ENCODE assay signal across 27 mouse cellular contexts in the genomic region with DNA sequence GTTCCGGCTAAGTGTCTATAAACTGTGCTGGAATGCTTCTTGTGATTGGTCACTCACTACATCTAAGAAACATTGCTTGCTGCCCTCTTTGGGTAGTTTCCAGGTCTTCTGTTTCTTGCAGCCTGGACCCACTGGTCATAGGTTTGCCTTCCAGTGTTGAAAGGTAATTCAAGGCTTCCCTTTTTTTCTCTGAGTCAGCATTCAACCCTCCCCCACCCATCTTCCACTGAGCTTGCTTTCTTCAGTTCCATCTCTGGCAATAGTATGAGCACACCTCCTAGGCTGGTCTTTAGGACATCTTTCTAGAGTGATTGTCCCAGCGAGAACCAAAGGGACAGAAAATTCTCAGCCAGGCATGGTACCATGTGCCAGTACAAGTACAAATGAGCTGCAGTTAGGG. TPM values are rescaled to one million over a fixed set of nuclear protein-coding genes. Genes with fewer than 3 reads are reported as not detected.
DNase-seq lines count a peak whose midpoint lies in the region; ATAC-seq and TF ChIP-seq lines count a peak whose summit lies in the region.
"Had no signal": no experiment of that assay in that cellular context is flagged by ENCODE, and none has a peak within 500 bp of the region (broad histone marks: within the 10 kb centered on the region; RNA-seq: fewer than 3 reads in every experiment).

No protein-coding gene starts in this region.

- no peaks in the 10 kb centered on the region for H3K27me3 ChIP-seq in limb, embryonic 12.5 days
- no peaks in the 10 kb centered on the region for H3K27me3 ChIP-seq in limb, embryonic 10.5 days (ENCODE audit: low read depth, poor library complexity, severe bottlenecking)
- no peaks in the 10 kb centered on the region for H3K27me3 ChIP-seq in CH12.LX (replicated peaks)
- H3K27me3 ChIP-seq in limb, embryonic 13.5 days, result no peaks in the 10 kb centered on the region
- H3K27me3 ChIP-seq: embryonic facial prominence, embryonic 12.5 days; embryonic facial prominence, embryonic 15.5 days; heart, embryonic 13.5 days had no signal

- H3K9me3 ChIP-seq in limb, embryonic 12.5 days, result no peaks in the 10 kb centered on the region
- no peaks in the 10 kb centered on the region for H3K9me3 ChIP-seq in limb, embryonic 10.5 days (replicated peaks)
- no peaks in the 10 kb centered on the region for H3K9me3 ChIP-seq in CH12.LX (replicated peaks; ENCODE audit: low read length)
- H3K9me3 ChIP-seq in limb, embryonic 13.5 days, result no peaks in the 10 kb centered on the region
- H3K9me3 ChIP-seq: embryonic facial prominence, embryonic 12.5 days; embryonic facial prominence, embryonic 15.5 days; G1E; heart, embryonic 10.5 days; heart, embryonic 13.5 days; hindbrain, embryonic 10.5 days had no signal

- H3K79me2 ChIP-seq in CH12.LX (replicated peaks; ENCODE audit: control insufficient read depth, extremely low read depth, insufficient read depth, poor library complexity, severe bottlenecking), result peaks cover 10% of the 10 kb centered on the region

- no peak for DNase-seq in limb, embryonic 10.5 days (ENCODE audit: low spot score)
- DNase-seq in CH12.LX (ENCODE audit: extremely low read depth), result no peak
- no peak for DNase-seq in left cerebral cortex, adult 9 months (ENCODE audit: low spot score in 2 of 2)
- no peak for DNase-seq in right cerebral cortex, postnatal 14 days
- DNase-seq: adrenal gland, adult 2 months; adrenal gland, postnatal 14 days; cerebellum, adult 11 months; cerebellum, adult 9-11 months; cerebellum, postnatal 25 days; forebrain, postnatal 0 days; gastrocnemius, adult 2 months; gastrocnemius, postnatal 14 days; heart, adult 18-20 months; heart, postnatal 36 days had no signal

- WGBS in limb, embryonic 12.5 days, result 90% methylated on average over 2 of the region's 2 CpGs
- 92% methylated on average over 2 of the region's 2 CpGs for WGBS in limb, embryonic 10.5 days
- 86% methylated on average over 2 of the region's 2 CpGs for WGBS in limb, embryonic 13.5 days

- no peak for ATAC-seq in limb, embryonic 12.5 days (ENCODE audit: insufficient number of reproducible peaks, insufficient read depth, low FRiP score, low TSS enrichment, low read depth)
- ATAC-seq in limb, embryonic 13.5 days (ENCODE audit: low FRiP score, low read depth), result no peak
- ATAC-seq: forebrain, embryonic 14.5 days; forebrain, postnatal 0 days; hindbrain, postnatal 0 days; inflammation-experienced regulatory T-cells, adult 6 months had no signal

- no peak for TF ChIP-seq POLR2A in CH12.LX (IDR thresholded peaks at IDR 0.05; ENCODE audit: low read depth, low read length)

- H3K36me3 ChIP-seq in limb, embryonic 12.5 days, result peaks cover 50% of the 10 kb centered on the region
- peaks cover 66% of the 10 kb centered on the region for H3K36me3 ChIP-seq in limb, embryonic 10.5 days
- H3K36me3 ChIP-seq in CH12.LX (replicated peaks in 1 of 2; ENCODE audit: control insufficient read depth in 1 of 2, insufficient read depth in 1 of 2, low read length in 1 of 2), result peaks cover 42 to 67% of the 10 kb centered on the region in 2 experiments
- peaks cover 55% of the 10 kb centered on the region for H3K36me3 ChIP-seq in limb, embryonic 13.5 days

- dilution Hi-C loops in CH12.LX (cut with MboI; ENCODE audit: extremely low pct_ligation_motif_present, extremely low pct_unique_long_range_greater_than_20kb, low sequenced_read_pairs), result no loop called here

- H3K4me3 ChIP-seq in limb, embryonic 12.5 days (replicated peaks), result no peak overlapping the region
- no peak overlapping the region for H3K4me3 ChIP-seq in limb, embryonic 10.5 days
- H3K4me3 ChIP-seq in CH12.LX (replicated peaks in 1 of 3; ENCODE audit: low read depth in 2 of 3, low read length in 2 of 3, poor library complexity in 1 of 3), result no peak overlapping the region
- no peak overlapping the region for H3K4me3 ChIP-seq in limb, embryonic 13.5 days
- H3K4me3 ChIP-seq: embryonic facial prominence, embryonic 12.5 days; embryonic facial prominence, embryonic 15.5 days; gastrocnemius, adult 2 months; heart, embryonic 13.5 days had no signal

- in situ Hi-C loops in CH12.LX (cut with MboI; ENCODE audit: low pct_ligation_motif_present, low pct_unique_long_range_greater_than_20kb, low sequenced_read_pairs), result no loop called here

- TF ChIP-seq CTCF in CH12.LX (conservative IDR thresholded peaks at IDR 0.05 in 1 of 2, IDR thresholded peaks at IDR 0.05 in 1 of 2; ENCODE audit: low read depth in 2 of 2, low read length in 2 of 2), result no peak

- peaks cover 18% of the 10 kb centered on the region for H3K4me1 ChIP-seq in limb, embryonic 12.5 days (replicated peaks)
- H3K4me1 ChIP-seq in limb, embryonic 10.5 days, result peaks cover 24% of the 10 kb centered on the region
- H3K4me1 ChIP-seq in CH12.LX (ENCODE audit: control insufficient read depth in 1 of 2, insufficient read depth in 2 of 2), result peaks cover 7 to 24% of the 10 kb centered on the region in 2 experiments
- peaks cover 22% of the 10 kb centered on the region for H3K4me1 ChIP-seq in limb, embryonic 13.5 days

- TF ChIP-seq EP300 in CH12.LX (IDR thresholded peaks at IDR 0.05; ENCODE audit: low read length), result no peak

- H3K9ac ChIP-seq in limb, embryonic 12.5 days (replicated peaks), result 0 out of 2 replicates have a peak overlapping the region, but pooled peaks have one; percentile 1
- no peak overlapping the region for H3K9ac ChIP-seq in CH12.LX (ENCODE audit: insufficient read depth, low read depth)
- peak overlapping the region; percentile 36; the same call in 1 of the 2 replicates for H3K9ac ChIP-seq in limb, embryonic 13.5 days
- H3K9ac ChIP-seq: embryonic facial prominence, embryonic 15.5 days; forebrain, postnatal 0 days had no signal

- no peak overlapping the region for H3K4me2 ChIP-seq in limb, embryonic 12.5 days
- no peak overlapping the region for H3K4me2 ChIP-seq in CH12.LX (ENCODE audit: insufficient read depth, low read depth, poor library complexity, severe bottlenecking)
- no peak overlapping the region for H3K4me2 ChIP-seq in limb, embryonic 13.5 days (replicated peaks)
- H3K4me2 ChIP-seq: heart, embryonic 13.5 days had no signal

- no peak for TF ChIP-seq RAD21 in CH12.LX (IDR thresholded peaks at IDR 0.05; ENCODE audit: low read depth, low read length)

- no peak overlapping the region for H3K27ac ChIP-seq in limb, embryonic 12.5 days
- H3K27ac ChIP-seq in limb, embryonic 10.5 days, result no peak overlapping the region
- H3K27ac ChIP-seq in CH12.LX (ENCODE audit: insufficient read depth, low read depth), result no peak overlapping the region
- no peak overlapping the region for H3K27ac ChIP-seq in limb, embryonic 13.5 days
- H3K27ac ChIP-seq: embryonic facial prominence, embryonic 12.5 days; embryonic facial prominence, embryonic 15.5 days; gastrocnemius, adult 2 months; heart, embryonic 10.5 days; heart, embryonic 13.5 days; hindbrain, embryonic 10.5 days; hindbrain, embryonic 14.5 days; hindbrain, postnatal 0 days had no signal

TF ChIP-seq in CH12.LX, 34 proteins besides CTCF, POLR2A, EP300 and RAD21:
- TF ChIP-seq MAFK (IDR thresholded peaks at IDR 0.05; ENCODE audit: insufficient replicate concordance, low read length) (peak; percentile 71; the same call in 1 of the 2 replicates), SIN3A (IDR thresholded peaks at IDR 0.05; ENCODE audit: low read length) (no peak)

RNA-seq across cellular contexts. Expression of a gene that starts 2.2 kb away (rescaled TPM):
- 20.6 and 20.8 TPM in 2 replicates for polyA plus RNA-seq in limb, embryonic 12.5 days (2016; fragmentation: Nextera tagmentation; extraction: Ambion mirVana)
- 17.7 and 18.3 TPM in 2 replicates for polyA plus RNA-seq in limb, embryonic 10.5 days (2016; fragmentation: Nextera tagmentation; extraction: Ambion mirVana)
- total RNA-seq in CH12.LX (2012; rRNA removed) (10.6 and 11.8 TPM in 2 replicates), CH12.LX (2014; rRNA removed) (8.3 and 9.3 TPM in 2 replicates)
- 9.2 and 10.2 TPM in 2 replicates for polyA plus RNA-seq in CH12.LX (2012; ENCODE audit: insufficient read length, low read depth)
- 24.2 and 26.8 TPM in 2 replicates for polyA plus RNA-seq in limb, embryonic 13.5 days (2015; fragmentation: Nextera tagmentation; extraction: Ambion mirVana)

RNA-seq across cellular contexts. Expression of a gene that starts 13.0 kb away (rescaled TPM):
- 56.8 and 58.0 TPM in 2 replicates for polyA plus RNA-seq in limb, embryonic 12.5 days (2016; fragmentation: Nextera tagmentation; extraction: Ambion mirVana)
- polyA plus RNA-seq in limb, embryonic 10.5 days (2016; fragmentation: Nextera tagmentation; extraction: Ambion mirVana), result 60.0 and 61.3 TPM in 2 replicates
- 28.6 and 33.2 TPM in 2 replicates for total RNA-seq in CH12.LX (2012; rRNA removed)
- total RNA-seq in CH12.LX (2014; rRNA removed), result 28.2 and 29.0 TPM in 2 replicates
- polyA plus RNA-seq in CH12.LX (2012; ENCODE audit: insufficient read length, low read depth), result 36.7 and 37.3 TPM in 2 replicates
- polyA plus RNA-seq in limb, embryonic 13.5 days (2015; fragmentation: Nextera tagmentation; extraction: Ambion mirVana), result 56.3 and 58.8 TPM in 2 replicates

RNA-seq across cellular contexts. Expression of a gene that starts 18.5 kb away (rescaled TPM):
- polyA plus RNA-seq in limb, embryonic 12.5 days (2016; fragmentation: Nextera tagmentation; extraction: Ambion mirVana), result 564 and 604 TPM in 2 replicates
- polyA plus RNA-seq in limb, embryonic 10.5 days (2016; fragmentation: Nextera tagmentation; extraction: Ambion mirVana), result 635 and 703 TPM in 2 replicates
- total RNA-seq in CH12.LX (2012; rRNA removed) (179 and 203 TPM in 2 replicates), CH12.LX (2014; rRNA removed) (229 and 257 TPM in 2 replicates)
- polyA plus RNA-seq in CH12.LX (2012; ENCODE audit: insufficient read length, low read depth), result 255 and 279 TPM in 2 replicates
- 495 and 497 TPM in 2 replicates for polyA plus RNA-seq in limb, embryonic 13.5 days (2015; fragmentation: Nextera tagmentation; extraction: Ambion mirVana)

RNA-seq across cellular contexts. Expression of a gene that starts 21.2 kb away (rescaled TPM):
- polyA plus RNA-seq in limb, embryonic 12.5 days (2016; fragmentation: Nextera tagmentation; extraction: Ambion mirVana), result 49.5 and 51.9 TPM in 2 replicates
- 37.4 and 41.9 TPM in 2 replicates for polyA plus RNA-seq in limb, embryonic 10.5 days (2016; fragmentation: Nextera tagmentation; extraction: Ambion mirVana)
- total RNA-seq in CH12.LX (2012; rRNA removed), result 52.2 and 60.9 TPM in 2 replicates
- total RNA-seq in CH12.LX (2014; rRNA removed), result 38.6 and 46.4 TPM in 2 replicates
- 77.2 and 91.6 TPM in 2 replicates for polyA plus RNA-seq in CH12.LX (2012; ENCODE audit: insufficient read length, low read depth)
- polyA plus RNA-seq in limb, embryonic 13.5 days (2015; fragmentation: Nextera tagmentation; extraction: Ambion mirVana), result 67.1 and 69.1 TPM in 2 replicates

RNA-seq across cellular contexts. Expression of a gene that starts 35.7 kb away (rescaled TPM):
- polyA plus RNA-seq in limb, embryonic 12.5 days (2016; fragmentation: Nextera tagmentation; extraction: Ambion mirVana), result 0.76 and 1.3 TPM in 2 replicates
- 0.55 and 1.2 TPM in 2 replicates for polyA plus RNA-seq in limb, embryonic 10.5 days (2016; fragmentation: Nextera tagmentation; extraction: Ambion mirVana)
- total RNA-seq in CH12.LX (2012; rRNA removed), result 0.21 TPM in 1 of 2 replicates, not detected in the other
- not detected in 2 replicates for total RNA-seq in CH12.LX (2014; rRNA removed)
- not detected in 2 replicates for polyA plus RNA-seq in CH12.LX (2012; ENCODE audit: insufficient read length, low read depth)
- polyA plus RNA-seq in limb, embryonic 13.5 days (2015; fragmentation: Nextera tagmentation; extraction: Ambion mirVana), result 0.87 and 1.9 TPM in 2 replicates
- total RNA-seq: common myeloid progenitor, adult 5-6 weeks; gastrocnemius, adult 2 months; gastrocnemius, postnatal 14 days had no signal
- polyA plus RNA-seq: inflammation-experienced regulatory T-cells, adult 6 months had no signal
